26 mouse cellular contexts compared by ENCODE assay signal in genomic region chr8:95546986-95547385, GRCm38 (mm10). TPM values are rescaled to one million over a fixed set of nuclear protein-coding genes. Genes with fewer than 3 reads are reported as not detected.
DNase-seq lines count a peak whose midpoint lies in the region; TF ChIP-seq lines count a peak whose summit lies in the region.
"Had no signal": no experiment of that assay in that cellular context is flagged by ENCODE, and none has a peak within 500 bp of the region (broad histone marks: within the 10 kb centered on the region; RNA-seq: fewer than 3 reads in every experiment).

No protein-coding gene starts in this region.

- no peak for TF ChIP-seq RAD21 in CH12.LX (IDR thresholded peaks at IDR 0.05; ENCODE audit: low read depth, low read length)

- in situ Hi-C loops in CH12.LX (cut with MboI; ENCODE audit: low pct_ligation_motif_present, low pct_unique_long_range_greater_than_20kb, low sequenced_read_pairs): no loop called here

- H3K4me2 ChIP-seq in CH12.LX (ENCODE audit: insufficient read depth, low read depth, poor library complexity, severe bottlenecking): no peak overlapping the region
- H3K4me2 ChIP-seq: embryonic facial prominence, embryonic 13.5 days; forebrain, embryonic 12.5 days; heart, embryonic 11.5 days; heart, embryonic 15.5 days; hindbrain, embryonic 12.5 days had no signal

- H3K4me3 ChIP-seq in CH12.LX (replicated peaks in 1 of 3; ENCODE audit: low read depth in 2 of 3, low read length in 2 of 3, poor library complexity in 1 of 3): no peak overlapping the region
- H3K4me3 ChIP-seq: embryonic facial prominence, embryonic 13.5 days; forebrain, embryonic 12.5 days; heart, adult 2 months; heart, embryonic 15.5 days; hindbrain, embryonic 12.5 days had no signal

- peaks cover 2 to 15% of the 10 kb centered on the region in 2 experiments; a peak in 3 of 4 replicates for H3K4me1 ChIP-seq in CH12.LX (ENCODE audit: control insufficient read depth in 1 of 2, insufficient read depth in 2 of 2)
- H3K4me1 ChIP-seq: embryonic facial prominence, embryonic 13.5 days had no signal

- H3K27ac ChIP-seq in CH12.LX (ENCODE audit: insufficient read depth, low read depth): no peak overlapping the region
- H3K27ac ChIP-seq: embryonic facial prominence, embryonic 13.5 days; forebrain, embryonic 12.5 days; heart, adult 2 months; heart, embryonic 15.5 days; hindbrain, embryonic 12.5 days had no signal

- peak; percentile 7 for DNase-seq in A20 (ENCODE audit: low read depth, low spot score)
- peak; percentile 15 for DNase-seq in CH12.LX (ENCODE audit: extremely low read depth)
- peak; percentile 55 for DNase-seq in kidney, adult 9 months
- DNase-seq in kidney, postnatal 36 days: peak; percentile 55 to 57
- no peak for DNase-seq in heart, adult 18-20 months
- DNase-seq in heart, postnatal 4 days: no peak
- DNase-seq: B cell, adult 2 months; cerebellum, adult 2 months; cerebellum, postnatal 14 days; gastrocnemius, postnatal 10 days; heart, adult 2 months; heart, postnatal 36 days had no signal

- no peak overlapping the region for H3K9ac ChIP-seq in CH12.LX (ENCODE audit: insufficient read depth, low read depth)
- H3K9ac ChIP-seq: embryonic facial prominence, embryonic 13.5 days; forebrain, embryonic 12.5 days; heart, embryonic 15.5 days; hindbrain, embryonic 12.5 days had no signal

- no peak for TF ChIP-seq EP300 in CH12.LX (IDR thresholded peaks at IDR 0.05; ENCODE audit: low read length)

- H3K27me3 ChIP-seq in CH12.LX (replicated peaks): peaks cover 2% of the 10 kb centered on the region
- H3K27me3 ChIP-seq: embryonic facial prominence, embryonic 13.5 days; forebrain, embryonic 12.5 days; heart, embryonic 15.5 days; hindbrain, embryonic 12.5 days had no signal

- no peaks in the 10 kb centered on the region for H3K79me2 ChIP-seq in CH12.LX (replicated peaks; ENCODE audit: control insufficient read depth, extremely low read depth, insufficient read depth, poor library complexity, severe bottlenecking)

- no peak for TF ChIP-seq POLR2A in CH12.LX (IDR thresholded peaks at IDR 0.05; ENCODE audit: low read depth, low read length)

- H3K36me3 ChIP-seq in CH12.LX (replicated peaks in 1 of 2; ENCODE audit: control insufficient read depth in 1 of 2, insufficient read depth in 1 of 2, low read length in 1 of 2): no peaks in the 10 kb centered on the region
- H3K36me3 ChIP-seq: embryonic facial prominence, embryonic 13.5 days; forebrain, embryonic 12.5 days; heart, embryonic 15.5 days; hindbrain, embryonic 12.5 days had no signal

- no peaks in the 10 kb centered on the region for H3K9me3 ChIP-seq in CH12.LX (replicated peaks; ENCODE audit: low read length)
- H3K9me3 ChIP-seq: embryonic facial prominence, embryonic 13.5 days; forebrain, embryonic 12.5 days; heart, embryonic 15.5 days had no signal

- dilution Hi-C loops in CH12.LX (cut with MboI; ENCODE audit: extremely low pct_ligation_motif_present, extremely low pct_unique_long_range_greater_than_20kb, low sequenced_read_pairs): no loop called here

- no peak for TF ChIP-seq CTCF in CH12.LX (conservative IDR thresholded peaks at IDR 0.05 in 1 of 2, IDR thresholded peaks at IDR 0.05 in 1 of 2; ENCODE audit: low read depth in 2 of 2, low read length in 2 of 2)

TF ChIP-seq in CH12.LX, 34 proteins besides CTCF, POLR2A, EP300 and RAD21:
- TF ChIP-seq CHD2 (IDR thresholded peaks at IDR 0.05; ENCODE audit: low read length) (no peak), NRF1 (IDR thresholded peaks at IDR 0.05; ENCODE audit: low read depth, low read length) (no peak), JUND (conservative IDR thresholded peaks at IDR 0.05; ENCODE audit: low read depth, low read length) (no peak), ZKSCAN1 (IDR thresholded peaks at IDR 0.05; ENCODE audit: borderline replicate concordance, low read depth, low read length) (no peak), SIN3A (IDR thresholded peaks at IDR 0.05; ENCODE audit: low read length) (no peak), USF1 (IDR thresholded peaks at IDR 0.05; ENCODE audit: low read depth, low read length) (no peak), RCOR1 (conservative IDR thresholded peaks at IDR 0.05; ENCODE audit: low read depth, low read length) (no peak), NELFE (IDR thresholded peaks at IDR 0.05; ENCODE audit: low read depth, low read length) (no peak), IRF4 (IDR thresholded peaks at IDR 0.05; ENCODE audit: low read depth, low read length) (no peak), ELF1 (IDR thresholded peaks at IDR 0.05; ENCODE audit: low read depth, low read length) (no peak), MYC (IDR thresholded peaks at IDR 0.05; ENCODE audit: low read depth, low read length) (no peak), MAFK (IDR thresholded peaks at IDR 0.05; ENCODE audit: insufficient replicate concordance, low read length) (no peak), MAZ (IDR thresholded peaks at IDR 0.05; ENCODE audit: low read depth, low read length) (no peak), ZMIZ1 (IDR thresholded peaks at IDR 0.05; ENCODE audit: low read depth, low read length) (no peak), E2F4 (IDR thresholded peaks at IDR 0.05; ENCODE audit: insufficient replicate concordance, low read depth, low read length) (no peak), HCFC1 (IDR thresholded peaks at IDR 0.05; ENCODE audit: low read depth, low read length) (no peak)

RNA-seq across cellular contexts. Expression of gene Ccdc113, which starts 13.1 kb away (rescaled TPM):
- total RNA-seq in CH12.LX (2012; rRNA removed) (not detected in 2 replicates), CH12.LX (2014; rRNA removed) (not detected in 2 replicates)
- not detected in 2 replicates for polyA plus RNA-seq in CH12.LX (2012; ENCODE audit: insufficient read length, low read depth)
- total RNA-seq in heart, adult 18-20 months (2021): under 1 TPM in 1 of 2 experiments, not detected in 1; 0.23 TPM
- under 1 TPM; 0.69 to 0.81 TPM for total RNA-seq in heart, postnatal 4 days (2021)
- total RNA-seq: common myeloid progenitor, adult 5-6 weeks; heart, adult 2 months; heart, postnatal 36 days had no signal
- polyA plus RNA-seq: CD4-positive, CD25-positive, alpha-beta regulatory T cell, adult 4 months; inflammation-experienced regulatory T-cells, adult 6 months had no signal

RNA-seq across cellular contexts. Expression of gene Prss54, which starts 29.2 kb away (rescaled TPM):
- total RNA-seq in CH12.LX (2012; rRNA removed) (not detected in 2 replicates), CH12.LX (2014; rRNA removed) (not detected in 2 replicates)
- not detected in 2 replicates for polyA plus RNA-seq in CH12.LX (2012; ENCODE audit: insufficient read length, low read depth)
- total RNA-seq in heart, adult 18-20 months (2021): not detected
- not detected for total RNA-seq in heart, postnatal 4 days (2021)
- total RNA-seq: adrenal gland, adult 8-10 months; adrenal gland, postnatal 36 days; common myeloid progenitor, adult 5-6 weeks; ES-E14; gastrocnemius, postnatal 10 days; gastrocnemius, postnatal 4 days; heart, adult 2 months; heart, postnatal 36 days had no signal
- polyA plus RNA-seq: CD4-positive, CD25-positive, alpha-beta regulatory T cell, adult 4 months; cerebellum, adult 2 months; embryonic facial prominence, embryonic 13.5 days; forebrain, embryonic 12.5 days; forebrain, embryonic 16.5 days; heart, adult 2 months; heart, embryonic 11.5 days; heart, embryonic 15.5 days; hindbrain, embryonic 12.5 days; hindbrain, embryonic 16.5 days; inflammation-experienced regulatory T-cells, adult 6 months had no signal

RNA-seq across cellular contexts. Expression of gene Csnk2a2, which starts 57.1 kb away (rescaled TPM):
- total RNA-seq in CH12.LX (2012; rRNA removed): 32.1 and 35.7 TPM in 2 replicates
- total RNA-seq in CH12.LX (2014; rRNA removed): 51.7 and 72.1 TPM in 2 replicates
- polyA plus RNA-seq in CH12.LX (2012; ENCODE audit: insufficient read length, low read depth): 126 and 133 TPM in 2 replicates
- 10 to 100 TPM; 30.2 to 34.7 TPM for total RNA-seq in heart, adult 18-20 months (2021)
- total RNA-seq in heart, postnatal 4 days (2021): 10 to 100 TPM; 52.5 to 59.4 TPM

Comparison
In these comparisons a context has a peak if more than half of its experiments do, and no peak if none do; other contexts are left out.
1. DNase-seq: peak in A20 (single experiment), CH12.LX (single experiment), kidney, adult 9 months (single experiment) and kidney, postnatal 36 days (2 of 2); none in heart, adult 18-20 months (0 of 2) and heart, postnatal 4 days (single experiment).